Mouse (Mus musculus) embryonic fibroblast, embryonic 13.5 days (primary cell): ENCODE results near the gene Zfyve28. TPM values are rescaled to one million over a fixed set of nuclear protein-coding genes. Genes with fewer than 3 reads are reported as not detected.

Experiments
- H3K27ac ChIP-seq: 2 replicates; pipeline ENCODE4 v1.5.1; 2012; ENCODE audit warnings: low read length, control low read depth, inconsistent platforms; ENCODE audit not compliant: insufficient read depth
- H3K4me1 ChIP-seq: 2 replicates; pipeline ENCODE4 v1.6.1; 2011; ENCODE audit warnings: low read length; ENCODE audit not compliant: control insufficient read depth, insufficient read depth
- H3K4me3 ChIP-seq: 2 replicates; pipeline ENCODE4 v1.5.1; 2011; ENCODE audit warnings: mild to moderate bottlenecking, control low read depth, low read length; ENCODE audit not compliant: insufficient read depth
- CTCF ChIP-seq: IDR thresholded peaks from 2 replicates; pipeline ENCODE4 v1.5.1; 2011; ENCODE audit warnings: mild to moderate bottlenecking, control low read depth, low read length, moderate library complexity, borderline replicate concordance; ENCODE audit not compliant: insufficient read depth
- POLR2A ChIP-seq: IDR thresholded peaks from 2 replicates; pipeline ENCODE4 v1.6.1; 2011; ENCODE audit warnings: low read depth, mild to moderate bottlenecking, control low read depth, low read length, moderate library complexity
- polyA plus RNA-seq: library from polyadenylated mRNA; stranded (reverse); fragments of >200 nt; gene quantifications from 2 replicates; pipeline ENCODE4 v1.2.4, GENCODE M21; 2011; ENCODE audit warnings: low read depth; ENCODE audit not compliant: missing spikeins, insufficient read length

Zfyve28 gene
- polyA plus RNA-seq, 1 experiment = 1.0 TPM

DNA sequence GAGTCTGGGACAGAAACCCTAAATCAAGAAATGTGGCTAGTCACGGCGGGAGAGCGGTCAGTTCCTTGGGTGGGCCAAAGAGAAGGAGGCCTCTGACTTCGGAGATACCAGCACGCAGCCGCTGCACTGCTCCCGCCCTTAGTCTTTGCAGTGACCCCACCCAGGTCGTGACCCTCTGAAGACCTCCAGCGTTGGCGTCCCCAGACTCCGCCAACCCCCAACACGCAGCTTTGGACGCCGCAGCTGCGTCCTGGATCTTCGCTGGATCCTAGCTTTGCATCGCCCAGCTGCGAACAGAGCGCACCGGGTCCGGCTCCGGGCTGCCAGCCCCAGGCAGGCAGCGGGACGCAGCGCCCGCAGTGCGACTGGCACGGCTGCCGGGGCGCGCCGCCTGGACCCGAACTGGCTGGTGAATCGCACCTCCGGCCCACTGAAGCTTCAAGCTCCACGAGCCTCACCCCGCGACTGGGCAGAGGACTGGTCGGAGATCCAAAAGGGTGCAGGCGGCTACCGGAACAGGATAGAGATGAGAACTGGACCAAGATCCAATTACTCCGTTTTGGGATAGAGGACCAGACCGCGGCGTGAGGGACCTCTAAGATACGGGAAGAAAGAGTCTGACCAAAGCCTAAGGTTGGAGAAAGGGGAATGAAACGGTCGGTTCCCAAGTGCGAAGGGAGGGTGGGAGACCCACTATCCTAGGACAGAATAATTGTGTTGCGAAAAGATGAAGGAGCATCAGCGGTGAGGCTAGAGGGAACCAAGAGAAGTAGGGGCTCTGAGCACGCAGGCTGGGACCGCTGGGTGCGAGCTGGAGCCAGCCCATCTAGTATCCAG lies 1.0 kb downstream of the Zfyve28 start:
- TF ChIP-seq POLR2A (no peak), CTCF (no peak)
- Histone ChIP-seq H3K27ac (no peak overlapping the region), H3K4me1 (no peaks in the 10 kb centered on the region), H3K4me3 (peak overlapping the region; percentile 38)

DNA sequence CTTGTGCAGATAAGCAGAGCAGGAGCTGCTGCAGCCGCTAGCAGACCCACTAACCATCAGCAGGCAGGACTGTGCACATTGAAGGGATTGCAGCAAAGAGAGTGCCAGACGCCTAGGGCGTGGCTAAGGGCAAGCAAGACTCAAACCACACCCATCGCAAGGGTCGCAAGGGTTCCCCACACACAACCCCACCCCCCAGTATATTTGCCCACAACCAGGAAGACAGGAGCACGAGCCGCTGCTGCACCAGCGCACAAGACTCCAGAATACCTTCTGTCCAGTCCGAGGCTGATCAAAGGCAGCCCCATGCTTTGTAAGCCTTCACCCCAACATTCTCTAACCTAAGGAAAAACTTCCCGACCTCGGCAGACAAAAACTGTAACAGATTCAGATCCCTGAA lies 1.7 kb downstream of the Zfyve28 start:
- no peak overlapping the region for H3K27ac ChIP-seq
- H3K4me1 ChIP-seq = no peaks in the 10 kb centered on the region
- H3K4me3 ChIP-seq = no peak overlapping the region
- TF ChIP-seq POLR2A = no peak
- TF ChIP-seq CTCF = no peak

DNA sequence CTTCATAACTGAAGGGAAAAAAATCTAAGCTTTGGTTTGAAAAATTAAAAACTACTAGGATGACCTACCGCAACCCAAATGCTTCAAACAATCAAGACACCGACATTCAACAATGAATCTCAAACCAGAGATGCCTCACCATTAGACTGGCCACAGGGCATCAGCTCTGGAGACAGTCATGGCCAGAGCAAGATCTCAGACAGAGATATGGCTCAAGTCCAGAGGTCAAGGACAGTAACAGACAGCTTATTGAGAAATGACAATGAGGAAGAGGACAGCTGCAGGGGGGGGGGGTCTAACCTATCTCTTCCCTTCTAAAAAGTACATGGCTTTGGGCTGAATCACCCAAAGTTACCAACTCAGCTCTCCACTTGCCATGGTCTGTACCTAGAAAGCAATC lies 3.0 kb downstream of the Zfyve28 start:
- H3K27ac ChIP-seq = no peak overlapping the region
- no peaks in the 10 kb centered on the region for H3K4me1 ChIP-seq
- no peak overlapping the region for H3K4me3 ChIP-seq
- no peak for TF ChIP-seq POLR2A
- no peak for TF ChIP-seq CTCF

DNA sequence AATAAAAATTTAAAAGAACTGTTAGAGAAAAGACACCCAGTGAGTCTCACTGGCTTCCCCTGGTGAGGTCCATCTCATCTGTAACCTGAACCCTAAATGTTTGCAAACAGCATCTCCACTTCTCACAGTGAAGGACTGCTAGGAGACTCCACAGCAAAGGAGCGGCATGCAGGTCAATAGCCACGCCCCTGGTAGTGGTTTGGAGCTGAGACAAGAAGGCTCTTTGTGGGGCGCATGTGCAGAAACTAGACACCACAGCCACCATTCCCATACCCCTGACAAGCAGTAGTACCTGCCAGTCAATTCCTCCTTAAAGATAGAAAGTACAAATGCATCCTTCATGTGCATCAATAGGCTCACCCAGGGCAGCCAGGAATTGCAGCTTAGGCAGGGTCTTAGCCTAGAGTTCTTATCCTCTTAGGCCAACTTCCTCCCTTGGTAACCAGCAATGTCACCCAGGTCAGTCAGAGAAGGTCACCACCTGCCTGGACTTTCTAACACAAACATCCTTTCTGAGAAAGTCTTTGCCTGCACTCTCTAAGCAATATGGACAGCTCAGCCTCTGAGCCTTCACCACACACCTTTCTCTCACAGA lies 4.0 kb downstream of the Zfyve28 start:
- no peak overlapping the region for H3K27ac ChIP-seq
- H3K4me1 ChIP-seq = no peaks in the 10 kb centered on the region
- no peak for TF ChIP-seq CTCF
- TF ChIP-seq POLR2A = no peak
- no peak overlapping the region for H3K4me3 ChIP-seq

DNA sequence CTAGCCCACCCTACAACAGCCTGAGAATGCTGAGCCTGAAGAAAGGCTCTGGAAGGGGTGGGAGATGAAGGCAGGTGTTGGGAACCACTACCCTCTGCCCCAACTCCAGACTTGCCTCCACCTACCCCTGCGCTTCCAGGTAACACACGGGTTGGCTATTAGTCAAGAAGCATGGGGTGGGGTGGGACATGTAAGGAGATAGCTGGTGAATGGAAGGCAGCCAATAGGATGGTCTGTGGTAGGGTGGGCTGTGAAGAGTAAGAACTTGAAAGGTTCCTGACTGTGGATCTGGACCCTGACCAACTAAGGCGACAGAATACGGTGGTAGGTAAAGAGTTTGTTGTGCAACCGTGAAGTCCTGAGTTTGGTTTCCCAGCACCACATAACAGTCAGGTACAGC lies 4.9 kb downstream of the Zfyve28 start:
- H3K4me3 ChIP-seq = no peak overlapping the region
- TF ChIP-seq CTCF (no peak), POLR2A (no peak)
- H3K4me1 ChIP-seq = no peaks in the 10 kb centered on the region
- H3K27ac ChIP-seq = no peak overlapping the region

DNA sequence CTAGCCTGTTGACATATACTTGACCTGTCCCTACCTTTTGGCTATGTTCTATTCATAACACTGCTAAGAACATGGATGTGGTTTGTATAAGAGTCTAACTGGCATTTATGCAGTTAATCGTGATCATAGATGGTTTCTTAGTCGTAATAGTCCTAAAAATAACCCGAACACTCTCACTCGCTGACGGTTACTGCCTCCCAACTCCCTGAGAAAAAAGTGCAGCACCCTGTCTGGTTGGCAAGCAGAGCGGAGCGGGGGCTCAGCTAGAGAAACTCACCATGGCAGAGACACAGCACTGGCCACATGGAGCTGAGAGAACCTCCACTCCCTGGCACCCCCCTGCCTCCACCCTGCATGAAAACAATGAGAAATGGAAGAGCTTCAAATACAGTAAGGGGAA lies 7.3 kb downstream of the Zfyve28 start:
- TF ChIP-seq POLR2A (no peak), CTCF (no peak)
- Histone ChIP-seq H3K27ac (no peak overlapping the region), H3K4me3 (no peak overlapping the region), H3K4me1 (no peaks in the 10 kb centered on the region)

DNA sequence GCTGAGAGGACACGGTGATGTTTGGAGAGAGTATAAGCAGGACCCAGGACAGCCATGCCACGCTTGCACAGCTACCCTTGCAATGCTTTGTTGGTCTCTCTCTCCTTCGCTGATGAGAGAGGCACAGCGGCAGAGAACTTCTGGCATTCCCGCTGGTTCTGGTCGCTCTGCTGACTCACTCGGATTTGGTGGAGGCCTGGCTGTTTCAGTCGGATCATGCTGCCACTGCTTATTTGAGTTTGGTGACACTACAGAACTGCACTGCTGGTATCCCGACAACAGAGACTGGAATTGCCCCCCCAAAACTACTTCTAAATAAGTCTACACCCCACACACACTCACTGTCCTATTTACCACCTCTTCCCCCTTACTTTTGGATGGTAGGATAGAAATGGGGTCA lies 9.0 kb downstream of the Zfyve28 start:
- no peak for TF ChIP-seq CTCF
- no peak overlapping the region for H3K27ac ChIP-seq
- no peaks in the 10 kb centered on the region for H3K4me1 ChIP-seq
- H3K4me3 ChIP-seq = no peak overlapping the region

DNA sequence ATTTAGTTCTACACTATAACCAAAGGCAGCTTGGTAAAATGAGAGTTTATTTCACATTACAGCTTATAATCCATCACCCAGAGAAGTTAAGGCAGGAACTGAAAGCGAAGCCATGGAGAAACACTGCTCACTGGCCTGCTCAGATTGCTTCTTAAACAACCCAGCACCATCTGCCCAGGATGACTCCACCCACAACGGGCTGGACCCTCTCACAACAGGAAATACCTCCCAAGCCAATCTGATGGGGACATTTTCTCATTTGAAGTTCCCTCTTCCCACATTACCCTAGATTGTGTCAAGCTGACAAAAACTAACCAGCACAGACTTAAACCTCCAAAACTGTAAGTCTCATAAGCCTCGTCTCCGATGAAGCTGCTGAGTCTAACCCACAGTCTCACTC lies 10.2 kb downstream of the Zfyve28 start:
- Histone ChIP-seq H3K4me1 (no peaks in the 10 kb centered on the region), H3K4me3 (no peak overlapping the region), H3K27ac (no peak overlapping the region)
- TF ChIP-seq POLR2A (no peak), CTCF (no peak)

DNA sequence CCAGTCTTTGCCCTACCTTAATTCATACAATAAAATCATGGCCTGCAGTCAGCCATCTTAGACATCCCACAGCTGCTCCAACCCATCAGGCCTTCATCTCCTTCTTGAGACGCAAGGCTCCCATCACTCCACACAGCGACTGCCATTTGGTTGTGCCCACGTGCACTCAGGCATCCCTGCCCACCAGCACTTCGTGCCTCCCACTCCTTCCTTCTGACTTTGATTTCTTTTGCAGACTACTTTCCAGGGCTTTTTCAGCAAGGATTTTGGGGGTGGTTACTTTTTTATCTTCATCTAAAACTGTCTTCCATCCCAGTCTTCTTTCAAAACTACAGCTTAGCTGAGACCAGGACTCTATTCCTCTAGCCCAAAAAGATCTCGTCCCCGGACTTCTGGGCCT lies 11.5 kb downstream of the Zfyve28 start:
- TF ChIP-seq CTCF (no peak), POLR2A (no peak)
- no peak overlapping the region for H3K27ac ChIP-seq
- no peak overlapping the region for H3K4me3 ChIP-seq
- H3K4me1 ChIP-seq = no peaks in the 10 kb centered on the region

DNA sequence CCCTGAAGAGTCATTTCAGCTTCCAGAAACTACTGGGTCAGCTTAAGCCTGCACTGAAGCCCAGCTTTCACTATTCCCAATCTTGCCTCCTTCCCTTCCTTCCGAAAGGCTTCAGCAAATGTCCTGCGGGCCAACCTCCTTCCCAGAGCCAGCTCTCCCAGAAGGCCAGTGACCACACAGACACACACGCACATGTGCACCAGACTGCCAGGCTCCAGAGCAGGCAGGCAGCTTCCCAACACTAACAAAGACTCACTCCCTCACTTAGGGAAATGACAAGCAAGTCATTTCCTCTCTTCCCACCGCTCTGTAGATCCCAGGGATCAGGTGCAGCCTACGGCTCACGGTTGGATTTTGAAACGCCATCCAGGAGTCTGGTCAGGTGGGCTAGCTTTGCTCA lies 12.1 kb downstream of the Zfyve28 start:
- H3K27ac ChIP-seq = no peak overlapping the region
- TF ChIP-seq CTCF (no peak), POLR2A (no peak)
- H3K4me3 ChIP-seq = no peak overlapping the region
- H3K4me1 ChIP-seq = no peaks in the 10 kb centered on the region
